Comparison of ENCODE assay signal across 8 mouse cellular contexts in the genomic region with DNA sequence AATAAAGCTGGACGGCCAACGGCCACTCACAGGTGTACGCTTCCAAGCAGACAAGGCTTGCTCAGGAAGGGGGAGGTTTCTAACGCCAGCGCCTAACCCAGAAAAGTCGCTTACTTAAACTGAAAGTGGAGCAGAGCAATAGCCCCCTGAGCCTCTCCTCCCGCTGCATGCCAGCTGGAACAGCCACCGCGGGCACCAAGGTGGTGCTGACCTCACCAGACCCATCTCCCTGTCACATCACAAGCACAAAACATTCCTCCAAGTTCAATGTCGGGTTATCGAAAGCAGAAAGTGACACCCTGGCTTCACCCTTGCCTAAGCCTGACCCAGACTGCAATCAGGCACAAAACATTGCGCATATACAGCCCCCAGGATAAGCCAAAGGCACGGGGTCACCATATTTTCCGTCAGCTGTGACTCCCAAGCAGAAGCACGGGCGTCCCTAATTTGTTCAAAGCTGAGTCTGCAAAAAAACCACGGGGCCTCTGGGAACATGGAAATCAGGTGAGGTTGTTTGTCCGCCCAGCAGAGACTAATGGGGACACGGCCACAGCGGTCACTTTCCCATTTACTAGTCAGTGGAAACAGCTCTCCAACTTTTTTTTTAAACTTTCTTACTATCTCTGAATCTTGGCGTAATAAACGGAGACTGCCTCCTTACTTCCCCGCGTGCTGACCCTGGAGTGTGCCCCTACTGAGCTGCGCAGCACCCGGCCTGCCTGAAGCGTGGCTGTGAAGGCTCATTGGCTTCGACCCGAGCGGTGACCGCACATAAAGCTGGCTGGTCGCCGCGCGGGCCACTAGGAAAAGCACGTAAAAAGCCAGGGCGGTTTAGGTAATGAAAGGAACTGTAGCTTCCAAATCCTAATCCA. TPM values are rescaled to one million over a fixed set of nuclear protein-coding genes. Genes with fewer than 3 reads are reported as not detected.
DNase-seq lines count a peak whose midpoint lies in the region; ATAC-seq and TF ChIP-seq lines count a peak whose summit lies in the region.

No protein-coding gene starts in this region.

- H3K4me3 ChIP-seq in lung, embryonic 14.5 days (ENCODE audit: low read depth, low read length), result peak overlapping the region; percentile 66
- H3K4me3 ChIP-seq in forebrain, embryonic 12.5 days (replicated peaks), result peak overlapping the region; percentile 64
- H3K4me3 ChIP-seq in hindbrain, embryonic 16.5 days (ENCODE audit: low read length), result peak overlapping the region; percentile 64
- peak overlapping the region; percentile 59 for H3K4me3 ChIP-seq in liver, embryonic 16.5 days (ENCODE audit: low read depth, low read length)

- no peak for TF ChIP-seq CTCF in lung, embryonic 14.5 days (IDR thresholded peaks at IDR 0.05; ENCODE audit: low read depth)

- DNase-seq in lung, embryonic 14.5 days, result peak; percentile 33
- no peak for DNase-seq in lung, postnatal 36 days
- DNase-seq in retina, postnatal 1 day, result peak; percentile 58
- DNase-seq in MN1 (ENCODE audit: low spot score), result no peak
- no peak for DNase-seq in right cerebral cortex, postnatal 36 days (ENCODE audit: low spot score in 2 of 2)

- H3K9ac ChIP-seq in lung, embryonic 14.5 days, result peak overlapping the region; percentile 60
- no peak overlapping the region for H3K9ac ChIP-seq in forebrain, embryonic 12.5 days
- 0 out of 2 replicates have a peak overlapping the region, but pooled peaks have one; percentile 24 for H3K9ac ChIP-seq in hindbrain, embryonic 16.5 days (ENCODE audit: low read depth, low read length)
- no peak overlapping the region for H3K9ac ChIP-seq in liver, embryonic 16.5 days (ENCODE audit: low read depth, low read length)

- WGBS in lung, embryonic 14.5 days, result 2% methylated on average over 37 of the region's 37 CpGs
- 2% methylated on average over 37 of the region's 37 CpGs for WGBS in forebrain, embryonic 12.5 days
- WGBS in hindbrain, embryonic 16.5 days, result 3% methylated on average over 37 of the region's 37 CpGs
- WGBS in liver, embryonic 16.5 days (ENCODE audit: insufficient replicate concordance), result 2% methylated on average over 37 of the region's 37 CpGs

- H3K36me3 ChIP-seq in lung, embryonic 14.5 days (ENCODE audit: insufficient read depth), result no peaks in the 10 kb centered on the region
- no peaks in the 10 kb centered on the region for H3K36me3 ChIP-seq in forebrain, embryonic 12.5 days (replicated peaks)
- no peaks in the 10 kb centered on the region for H3K36me3 ChIP-seq in hindbrain, embryonic 16.5 days (ENCODE audit: control insufficient read depth, insufficient read depth, low read length)
- H3K36me3 ChIP-seq in liver, embryonic 16.5 days (ENCODE audit: control insufficient read depth, insufficient read depth), result no peaks in the 10 kb centered on the region

- no peaks in the 10 kb centered on the region for H3K9me3 ChIP-seq in lung, embryonic 14.5 days (ENCODE audit: low read depth, low read length)
- H3K9me3 ChIP-seq in forebrain, embryonic 12.5 days, result no peaks in the 10 kb centered on the region
- no peaks in the 10 kb centered on the region for H3K9me3 ChIP-seq in hindbrain, embryonic 16.5 days (ENCODE audit: control insufficient read depth, low read length)
- no peaks in the 10 kb centered on the region for H3K9me3 ChIP-seq in liver, embryonic 16.5 days (replicated peaks; ENCODE audit: control insufficient read depth, low read length)

- H3K27ac ChIP-seq in lung, embryonic 14.5 days (ENCODE audit: low read depth), result no peak overlapping the region
- no peak overlapping the region for H3K27ac ChIP-seq in forebrain, embryonic 12.5 days
- H3K27ac ChIP-seq in hindbrain, embryonic 16.5 days (ENCODE audit: low read depth, low read length), result no peak overlapping the region
- H3K27ac ChIP-seq in liver, embryonic 16.5 days (ENCODE audit: low read length), result no peak overlapping the region

- H3K4me1 ChIP-seq in lung, embryonic 14.5 days (ENCODE audit: insufficient read depth), result no peaks in the 10 kb centered on the region
- peaks cover 32% of the 10 kb centered on the region for H3K4me1 ChIP-seq in forebrain, embryonic 12.5 days
- H3K4me1 ChIP-seq in hindbrain, embryonic 16.5 days (ENCODE audit: control insufficient read depth, insufficient read depth, low read depth, low read length), result peaks cover 25% of the 10 kb centered on the region
- no peaks in the 10 kb centered on the region; the same call in 1 of the 2 replicates for H3K4me1 ChIP-seq in liver, embryonic 16.5 days (ENCODE audit: control insufficient read depth, low read depth, low read length)

- peaks cover 48% of the 10 kb centered on the region for H3K27me3 ChIP-seq in lung, embryonic 14.5 days (ENCODE audit: insufficient read depth, low read length)
- H3K27me3 ChIP-seq in forebrain, embryonic 12.5 days, result peaks cover 86% of the 10 kb centered on the region
- H3K27me3 ChIP-seq in hindbrain, embryonic 16.5 days (replicated peaks; ENCODE audit: control insufficient read depth, insufficient read depth, low read length), result peaks cover 41% of the 10 kb centered on the region
- H3K27me3 ChIP-seq in liver, embryonic 16.5 days (ENCODE audit: control insufficient read depth, insufficient read depth, low read depth, low read length), result peaks cover 45% of the 10 kb centered on the region

- peak overlapping the region; percentile 100 for H3K4me2 ChIP-seq in lung, embryonic 14.5 days
- H3K4me2 ChIP-seq in forebrain, embryonic 12.5 days, result peak overlapping the region; percentile 100
- peak overlapping the region; percentile 100 for H3K4me2 ChIP-seq in hindbrain, embryonic 16.5 days (ENCODE audit: low read length)
- peak overlapping the region; percentile 74 for H3K4me2 ChIP-seq in liver, embryonic 16.5 days (ENCODE audit: low read depth, low read length)

- ATAC-seq in lung, embryonic 14.5 days (ENCODE audit: insufficient read depth), result no peak
- no peak for ATAC-seq in forebrain, embryonic 12.5 days (ENCODE audit: low FRiP score)
- no peak for ATAC-seq in hindbrain, embryonic 16.5 days
- no peak for ATAC-seq in liver, embryonic 16.5 days (ENCODE audit: low read depth)

RNA-seq across cellular contexts. Expression of a gene that starts 1.6 kb away (rescaled TPM):
- 3.0 and 3.7 TPM in 2 replicates for polyA plus RNA-seq in lung, embryonic 14.5 days (2014; fragmentation: Nextera tagmentation; extraction: Ambion mirVana)
- 0.60 and 0.70 TPM in 2 replicates for polyA plus RNA-seq in forebrain, embryonic 12.5 days (2016; fragmentation: Nextera tagmentation; extraction: Ambion mirVana)
- polyA plus RNA-seq in hindbrain, embryonic 16.5 days (2015; fragmentation: Nextera tagmentation; extraction: Ambion mirVana), result 0.98 and 1.2 TPM in 2 replicates
- 0.37 and 0.68 TPM in 2 replicates for polyA plus RNA-seq in liver, embryonic 16.5 days (2015; fragmentation: Nextera tagmentation; extraction: Ambion mirVana)

Comparison
In these comparisons a context has a peak if more than half of its experiments do, and no peak if none do; other contexts are left out.
1. DNase-seq: peak in lung, embryonic 14.5 days (single experiment) and retina, postnatal 1 day (single experiment); none in lung, postnatal 36 days (single experiment), MN1 (single experiment) and right cerebral cortex, postnatal 36 days (0 of 2).
2. H3K9ac ChIP-seq: peak in lung, embryonic 14.5 days (single experiment) and hindbrain, embryonic 16.5 days (single experiment); none in forebrain, embryonic 12.5 days (single experiment) and liver, embryonic 16.5 days (single experiment).
3. Peak in every context shown above with its lines, with median percentiles within 50 percentile points of each other: H3K4me2 ChIP-seq and H3K4me3 ChIP-seq.